Mouse (Mus musculus) G1E (cell line): ENCODE results near the gene Dph2. TPM values are rescaled to one million over a fixed set of nuclear protein-coding genes. Genes with fewer than 3 reads are reported as not detected.

ENCODE experiments used
- ATAC-seq: 2 replicates; pipeline ENCODE4 v1.8.0; 2016; ENCODE audit warnings: mild to moderate bottlenecking; ENCODE audit not compliant: insufficient number of reproducible peaks, poor library complexity, low FRiP score, severe bottlenecking; ENCODE audit errors: extremely low read depth
- DNase-seq: peaks from one replicate; pipeline ENCODE4 v3.0.0; 2012; ENCODE audit warnings: low spot score
- H3K27me3 ChIP-seq: 2 replicates; pipeline ENCODE4 v1.6.1; 2012; ENCODE audit warnings: mild to moderate bottlenecking, low read length, inconsistent platforms; ENCODE audit not compliant: insufficient read depth
- H3K36me3 ChIP-seq: replicated peaks from 2 replicates; pipeline ENCODE3; 2012; ENCODE audit warnings: mild to moderate bottlenecking, inconsistent platforms
- H3K4me1 ChIP-seq: 2 replicates; pipeline ENCODE4 v1.6.1; 2012; ENCODE audit warnings: low read depth, low read length, inconsistent platforms, mixed read lengths; ENCODE audit not compliant: insufficient read depth
- H3K4me3 ChIP-seq: 2 replicates; pipeline ENCODE4 v1.5.1; 2012; ENCODE audit warnings: low read depth, mild to moderate bottlenecking, inconsistent platforms, low read length, moderate library complexity, mixed read lengths
- H3K9me3 ChIP-seq: replicated peaks from 2 replicates; pipeline ENCODE4 v1.6.1; 2012; ENCODE audit warnings: inconsistent platforms
- CTCF ChIP-seq: IDR thresholded peaks from 2 replicates; pipeline ENCODE4 v1.5.1; 2012; ENCODE audit warnings: low read depth, low read length, inconsistent platforms, mixed read lengths
- GATA1 ChIP-seq: IDR thresholded peaks from 2 replicates; pipeline ENCODE4 v1.6.1; 2012; ENCODE audit warnings: borderline replicate concordance, low read length, inconsistent platforms, mixed read lengths
- GATA2 ChIP-seq: IDR thresholded peaks from 2 replicates; pipeline ENCODE4 v1.6.1; 2012; ENCODE audit warnings: low read depth, low read length, inconsistent platforms, borderline replicate concordance
- POLR2AphosphoS5 ChIP-seq: IDR thresholded peaks from 2 replicates; pipeline ENCODE4 v1.6.1; 2012; ENCODE audit warnings: low read depth, low read length, inconsistent platforms; ENCODE audit not compliant: insufficient replicate concordance
- TAL1 ChIP-seq: conservative IDR thresholded peaks from 2 replicates; pipeline ENCODE4 v1.6.1; 2012; ENCODE audit warnings: low read depth, low read length, inconsistent platforms, mixed read lengths
- polyA plus RNA-seq: library from polyadenylated mRNA; stranded (reverse); fragments of >175 nt; gene quantifications from 2 replicates; pipeline ENCODE4 v1.2.3, GENCODE M21; 2012
- total RNA-seq, 2 experiments: library from RNA; stranded (forward) in 1 of 2; stranded (reverse) in 1 of 2; fragments of 200-1000 nt in 1 of 2; fragments of >200 nt in 1 of 2; fragmentation: Nextera tagmentation in 1 of 2; gene quantifications; 2 replicates each; pipeline ENCODE4 v1.2.3; 2014 to 2017

Gene Dph2
- total and polyA plus RNA-seq, 3 experiments: 8.4 to 19.4 (median 11.3) TPM

DNA sequence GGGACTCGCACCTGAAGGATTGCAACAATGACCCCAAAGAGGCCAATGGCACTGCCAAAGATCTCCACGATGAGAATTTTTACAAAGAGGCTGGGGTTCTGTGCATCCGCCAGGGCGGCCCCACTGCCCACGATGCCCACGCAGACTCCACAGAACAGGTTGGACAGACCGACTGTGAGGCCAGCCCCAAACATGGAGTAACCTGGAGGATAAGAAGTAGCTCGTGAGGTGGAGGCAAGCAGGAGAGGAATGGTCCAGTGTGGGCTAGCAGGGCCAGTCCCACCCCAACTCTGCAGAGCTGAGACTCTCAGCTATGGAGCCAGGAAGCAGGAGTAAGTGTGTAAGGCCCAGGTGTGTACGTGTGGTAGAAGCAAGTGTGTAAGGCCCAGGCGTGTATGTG, 6.7 kb downstream of the Dph2 start:
- H3K4me3 ChIP-seq: no peak overlapping the region
- H3K27me3 ChIP-seq: peaks cover 37% of the 10 kb centered on the region
- ATAC-seq (no peak), DNase-seq (no peak)
- H3K4me1 ChIP-seq: peaks cover 51% of the 10 kb centered on the region
- peaks cover 52% of the 10 kb centered on the region for H3K36me3 ChIP-seq
- H3K9me3 ChIP-seq: no peaks in the 10 kb centered on the region
- TF ChIP-seq CTCF (no peak), POLR2AphosphoS5 (no peak), GATA1 (no peak), TAL1 (no peak), GATA2 (no peak)

DNA sequence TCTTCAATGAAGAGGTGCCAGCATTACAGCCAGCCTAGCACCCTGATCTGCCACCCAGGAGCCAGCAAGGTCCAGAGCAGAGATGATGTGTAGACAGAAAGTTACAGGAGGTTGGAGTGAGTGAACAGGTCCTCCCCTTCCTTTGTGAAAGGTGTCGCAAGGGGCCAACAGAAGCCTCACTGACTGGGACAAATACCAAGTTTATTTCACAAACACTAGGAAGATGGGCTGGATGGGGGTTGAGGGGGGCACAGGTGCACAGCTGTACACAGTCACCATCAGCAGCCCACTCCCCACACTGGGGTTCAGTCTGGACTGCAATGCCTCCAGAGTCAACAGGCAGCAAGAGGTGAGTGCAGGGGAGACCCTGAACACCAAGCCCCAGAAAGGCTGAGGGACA, 7.7 kb downstream of the Dph2 start:
- Histone ChIP-seq H3K36me3 (peaks cover 42% of the 10 kb centered on the region), H3K4me3 (no peak overlapping the region)
- TF ChIP-seq CTCF (no peak), GATA1 (no peak), GATA2 (no peak), POLR2AphosphoS5 (no peak), TAL1 (no peak)

DNA sequence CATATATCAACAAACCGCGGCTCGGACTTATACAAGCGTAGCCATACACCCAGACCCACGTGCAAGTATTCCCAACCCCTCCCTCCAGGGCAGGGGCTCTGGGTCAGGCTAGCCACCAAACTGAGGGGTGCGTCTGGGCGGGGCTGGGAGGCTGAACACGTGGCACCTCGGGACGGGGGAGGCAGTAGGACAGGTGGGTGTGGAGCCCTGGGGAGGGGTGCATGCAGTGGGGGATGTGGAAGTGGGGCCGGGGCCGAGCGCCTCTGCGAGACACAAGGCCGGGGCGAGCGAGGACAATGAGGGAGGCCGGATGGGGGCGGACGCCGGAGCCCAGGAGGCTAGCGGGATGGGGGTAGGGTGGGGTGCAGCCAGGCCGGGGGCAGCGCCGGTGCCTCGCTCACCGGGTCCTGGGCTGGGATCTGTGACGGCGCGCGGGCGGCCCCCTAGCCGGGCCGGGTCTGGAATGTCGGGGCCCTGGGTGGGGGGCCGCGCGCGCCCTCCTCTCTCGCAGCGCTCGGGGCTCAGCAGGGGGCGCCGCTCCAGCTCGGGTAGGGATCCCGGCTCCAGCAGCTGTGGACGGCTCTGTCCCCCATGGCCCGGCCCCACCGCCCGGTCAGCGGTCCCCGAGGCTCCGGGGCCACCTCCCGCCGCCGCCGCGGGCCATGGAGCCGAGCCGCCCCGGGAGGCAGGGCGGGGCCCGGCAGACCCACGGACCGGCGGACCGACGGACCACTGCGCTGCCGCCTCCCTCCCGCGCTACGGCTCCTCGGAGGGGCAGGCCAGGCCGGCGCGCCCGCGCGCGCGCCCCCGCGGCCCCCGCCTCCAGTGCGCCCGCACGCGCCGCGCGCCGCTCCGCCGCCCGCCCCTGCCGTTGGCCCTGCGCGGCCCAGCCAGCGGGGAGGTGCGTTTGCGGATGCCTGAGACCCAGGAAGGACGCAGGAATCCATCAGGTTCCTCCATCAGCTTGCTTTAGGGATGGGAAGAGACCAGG, 8.8 kb downstream of the Dph2 start, which contains the start of gene B4galt2:
Gene B4galt2 (minus strand): TSS at position 787 of the 991 bp plus-strand sequence.
- peak within 1 kb of the TSS; percentile 63; the same call in 1 of the 2 replicates for H3K4me3 ChIP-seq
- TF ChIP-seq POLR2AphosphoS5 (no peak), CTCF (no peak), GATA2 (no peak), TAL1 (no peak), GATA1 (no peak)
- ATAC-seq: no peak
- peaks cover 41% of the 10 kb centered on the region for H3K4me1 ChIP-seq
- no peaks in the 10 kb centered on the region for H3K9me3 ChIP-seq
- no peak for DNase-seq
- peaks cover 32% of the 10 kb centered on the region for H3K36me3 ChIP-seq
- H3K27me3 ChIP-seq: peaks cover 55% of the 10 kb centered on the region

More for the DNA sequence above, 7.7 kb downstream of the Dph2 start:
- DNase-seq (no peak), ATAC-seq (no peak)
- Histone ChIP-seq H3K27me3 (peaks cover 44% of the 10 kb centered on the region), H3K9me3 (no peaks in the 10 kb centered on the region), H3K4me1 (peaks cover 42% of the 10 kb centered on the region)

DNA sequence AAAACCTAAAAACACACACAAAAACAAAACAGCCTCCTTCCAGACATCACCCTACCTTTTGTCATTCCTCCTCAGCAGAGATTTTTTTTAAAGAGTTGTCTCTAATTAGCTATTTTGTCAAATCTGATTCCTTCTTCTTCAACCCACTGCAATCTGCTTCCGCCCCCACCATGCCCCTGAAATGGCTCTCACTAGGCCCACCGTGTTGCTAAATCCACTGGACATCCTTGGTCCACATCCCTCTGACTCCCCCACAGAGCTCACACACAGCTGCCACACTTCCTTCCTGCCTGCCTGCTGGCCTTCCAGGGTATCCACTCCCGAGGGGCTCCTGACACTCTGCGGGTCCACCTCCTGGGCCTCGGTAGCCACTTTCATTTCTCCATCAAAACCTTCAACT, 13.1 kb downstream of the Dph2 start:
- TF ChIP-seq POLR2AphosphoS5 (no peak), GATA2 (no peak), CTCF (no peak), TAL1 (no peak), GATA1 (no peak)
- H3K4me3 ChIP-seq: no peak overlapping the region
- H3K36me3 ChIP-seq: peaks cover 4% of the 10 kb centered on the region
- DNase-seq (no peak), ATAC-seq (no peak)
- peaks cover 82% of the 10 kb centered on the region for H3K27me3 ChIP-seq
- no peaks in the 10 kb centered on the region for H3K9me3 ChIP-seq
- peaks cover 11% of the 10 kb centered on the region for H3K4me1 ChIP-seq

DNA sequence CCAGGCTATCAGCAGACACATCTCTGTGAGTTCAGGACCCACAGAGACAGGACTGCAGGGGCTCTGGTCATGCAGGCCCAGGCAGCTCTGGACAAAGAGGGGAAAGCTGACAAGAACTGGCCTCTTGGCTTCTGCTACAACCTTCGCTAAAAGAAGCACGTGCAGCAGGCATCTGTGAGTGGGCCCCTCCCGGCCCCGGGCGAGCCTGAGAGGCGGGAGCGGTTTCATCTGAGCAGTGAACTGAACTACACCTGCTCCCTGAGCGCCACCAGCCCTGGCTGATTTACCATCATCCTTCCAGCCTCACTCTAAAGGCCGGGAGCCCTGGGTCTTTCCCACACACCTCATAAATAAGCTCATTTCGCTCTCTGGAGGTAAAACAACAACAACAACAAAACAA, 13.5 kb downstream of the Dph2 start:
- Histone ChIP-seq H3K36me3 (no peaks in the 10 kb centered on the region), H3K4me3 (no peak overlapping the region), H3K4me1 (peaks cover 8% of the 10 kb centered on the region), H3K9me3 (no peaks in the 10 kb centered on the region), H3K27me3 (peaks cover 82% of the 10 kb centered on the region)
- ATAC-seq (no peak), DNase-seq (no peak)
- no peak for TF ChIP-seq GATA1
- TF ChIP-seq TAL1: no peak
- TF ChIP-seq GATA2: no peak
- TF ChIP-seq CTCF: no peak
- TF ChIP-seq POLR2AphosphoS5: no peak

DNA sequence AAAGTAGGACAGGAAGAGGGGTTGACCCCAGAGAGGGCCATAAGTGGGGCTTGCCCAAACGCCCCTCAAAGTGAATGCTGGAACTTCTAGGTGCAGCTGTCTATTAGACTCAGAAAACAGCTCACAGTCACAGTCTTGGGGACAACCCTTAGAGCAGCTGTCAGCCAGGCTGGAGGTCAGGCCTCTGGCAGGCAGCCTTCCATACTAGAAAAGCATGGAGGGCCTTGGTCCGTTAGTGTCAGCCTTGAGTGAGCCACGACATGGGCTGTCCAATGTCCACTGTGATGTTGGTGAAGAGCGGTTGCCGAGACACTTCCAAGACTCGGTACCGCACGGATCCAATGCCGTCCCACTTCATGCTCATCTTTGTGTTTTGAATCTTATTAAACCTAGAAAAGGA, 18.2 kb downstream of the Dph2 start:
- TF ChIP-seq POLR2AphosphoS5 (no peak), GATA1 (no peak), TAL1 (no peak), GATA2 (no peak), CTCF (no peak)
- Histone ChIP-seq H3K27me3 (peaks cover 79% of the 10 kb centered on the region), H3K4me3 (no peak overlapping the region), H3K9me3 (no peaks in the 10 kb centered on the region), H3K36me3 (no peaks in the 10 kb centered on the region), H3K4me1 (peaks cover 17% of the 10 kb centered on the region)
- DNase-seq (no peak), ATAC-seq (no peak)
